Mouse (Mus musculus) monocyte, adult 5-6 weeks (primary cell): ENCODE measurements around the gene Lyst. TPM values are rescaled to one million over a fixed set of nuclear protein-coding genes. Genes with fewer than 3 reads are reported as not detected.

ENCODE experiments used
- ATAC-seq: fragments of 153-309, 156-312 bp; replicated peaks from 2 replicates; pipeline ENCODE4 v1.8.0; 2017; ENCODE audit warnings: mild to moderate bottlenecking; ENCODE audit not compliant: low TSS enrichment, insufficient number of reproducible peaks, severe bottlenecking, poor library complexity, low FRiP score
- total RNA-seq: library from RNA; stranded (forward); fragments of 200-1000, 200-491, 200-594 nt; gene quantifications from 3 replicates; pipeline ENCODE4 v1.2.3, GENCODE M21; 2017

The Lyst gene
- total RNA-seq, 1 experiment from 2014 or later = 73.5 TPM

DNA sequence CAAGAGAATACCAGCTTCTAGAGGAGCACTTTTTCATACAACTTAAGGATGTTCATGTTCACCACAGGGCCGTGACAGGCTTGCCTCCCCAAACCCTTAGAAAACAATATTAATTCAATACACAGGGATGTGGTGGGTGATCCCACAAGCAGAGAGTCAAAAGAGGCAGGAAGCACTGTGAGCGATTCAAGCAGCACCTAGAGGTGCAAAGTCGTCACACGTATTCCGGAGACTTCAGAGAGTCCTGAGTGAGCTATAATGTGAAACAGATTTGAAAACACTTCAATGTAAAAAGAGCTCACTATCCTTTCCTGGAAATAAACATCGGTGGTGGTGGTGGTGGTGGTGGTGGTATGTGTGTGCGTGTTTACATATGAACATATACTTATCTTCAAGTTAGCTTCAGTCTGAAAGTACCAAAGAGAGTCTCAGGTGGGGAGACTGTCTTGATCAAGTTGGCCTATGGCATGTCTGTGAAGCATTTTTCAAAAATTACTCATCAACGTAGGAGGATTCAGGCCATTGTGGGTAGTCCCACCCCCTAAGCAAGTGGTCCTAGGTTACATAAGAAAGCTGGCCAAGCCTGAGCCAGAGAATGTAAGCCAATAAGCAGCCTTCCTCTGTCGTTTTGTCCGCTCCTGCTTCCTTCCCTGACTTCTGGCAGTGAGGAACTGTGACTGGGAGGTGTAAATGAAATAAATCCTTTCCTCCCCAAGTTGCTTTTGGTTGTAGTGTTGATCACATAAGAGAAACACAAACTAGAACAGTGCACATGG lies 17.9 kb upstream of the Lyst start:
- ATAC-seq = no peak

DNA sequence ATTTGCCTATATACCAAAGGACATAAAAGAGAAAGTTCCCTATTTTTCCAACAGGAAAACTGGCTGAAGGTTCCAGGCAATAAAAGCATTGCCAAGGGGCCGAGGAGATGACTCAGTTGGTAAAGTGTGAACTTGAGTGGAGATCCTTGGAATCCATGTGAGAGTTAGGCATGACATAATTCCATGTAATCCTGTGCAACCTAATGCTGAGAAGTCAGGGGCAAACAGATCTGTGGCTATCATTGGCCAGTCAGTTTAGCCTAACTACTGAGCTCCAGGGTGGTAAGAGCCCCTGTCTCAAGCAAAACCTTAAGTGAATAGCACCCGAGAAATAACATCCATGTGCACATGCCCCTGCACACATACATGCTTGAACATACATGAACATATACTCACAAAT lies 17.3 kb upstream of the Lyst start:
- no peak for ATAC-seq

DNA sequence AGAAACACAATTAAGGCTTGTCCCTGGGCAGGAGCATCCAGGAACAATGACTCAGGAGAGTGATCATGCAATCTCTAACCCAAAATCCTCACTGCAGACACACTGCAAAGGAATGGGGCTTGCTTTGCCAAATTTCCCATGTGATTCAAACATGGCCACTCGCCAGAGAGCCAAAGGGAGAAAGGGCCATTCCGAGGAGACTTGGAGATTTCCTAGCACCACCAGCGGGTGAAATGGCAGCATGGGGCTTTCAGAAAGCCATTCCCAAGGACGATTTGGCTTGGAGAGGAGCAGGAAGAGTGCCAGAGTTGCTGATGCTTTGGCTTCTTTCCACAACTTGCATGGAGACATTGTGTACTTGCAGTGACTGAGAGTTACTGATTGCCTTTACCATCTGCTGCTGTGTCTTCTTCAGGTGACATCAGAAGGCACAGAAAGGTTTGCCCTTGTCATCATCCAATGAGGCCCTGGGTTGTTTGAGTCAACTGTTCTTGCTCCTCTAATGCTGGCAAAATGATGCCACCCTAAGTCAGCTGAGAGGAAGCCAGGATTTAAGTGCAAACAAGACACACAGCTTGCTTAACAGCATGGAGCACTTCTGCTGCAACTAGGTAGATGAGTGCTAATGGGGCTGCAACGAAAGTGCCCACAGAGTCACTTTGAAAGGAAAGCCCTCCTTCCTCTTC lies 16.5 kb upstream of the Lyst start:
- ATAC-seq = no peak

DNA sequence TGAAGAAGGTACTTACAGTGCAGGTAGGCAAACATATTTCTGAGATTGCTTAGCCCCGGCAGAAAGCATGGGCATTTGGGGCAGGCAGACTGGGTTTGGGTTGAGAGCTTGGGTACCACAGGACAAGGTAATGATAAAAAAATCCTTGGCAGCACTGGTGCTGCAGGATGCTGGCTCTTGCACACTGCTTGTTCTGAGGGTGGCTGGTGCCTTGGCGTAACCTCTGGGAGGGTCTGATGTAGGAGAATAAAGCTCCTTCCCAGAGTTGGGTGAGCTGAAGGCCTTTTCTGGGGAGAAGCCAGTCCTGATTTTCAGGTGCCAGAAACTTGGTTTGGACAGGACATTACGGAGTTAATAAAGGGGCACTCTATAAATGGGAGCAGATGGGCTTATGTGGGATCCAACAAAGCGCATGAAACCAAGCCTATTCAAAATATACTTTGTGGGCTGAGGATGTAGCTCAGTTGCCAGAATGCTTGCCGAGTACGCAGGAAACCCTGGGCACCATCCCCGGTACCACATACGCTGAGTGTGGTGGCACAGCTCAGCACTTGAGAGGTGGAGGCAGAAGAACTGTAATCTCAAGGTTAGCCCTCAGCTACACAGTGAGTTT lies 15.8 kb upstream of the Lyst start:
- no peak for ATAC-seq

DNA sequence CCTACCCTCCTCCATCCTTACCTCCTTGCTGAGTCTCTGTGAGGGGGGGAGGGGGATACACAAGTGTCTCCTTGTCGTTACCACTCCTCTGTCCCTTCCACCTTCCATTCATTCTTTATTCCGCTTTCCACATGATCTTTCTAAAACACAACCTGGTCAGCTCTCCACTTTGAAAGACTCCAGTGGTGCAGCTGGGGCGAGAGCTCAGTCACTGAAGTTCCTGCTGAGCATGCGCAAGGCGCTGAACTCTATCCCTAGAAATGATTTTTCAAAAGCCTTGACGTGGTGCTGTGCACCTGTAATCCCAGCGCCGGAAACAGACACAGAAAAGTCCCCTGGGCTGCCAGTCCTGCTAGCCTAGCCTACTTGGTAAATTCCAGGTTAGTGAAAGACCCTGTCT lies 15.1 kb upstream of the Lyst start:
- no peak for ATAC-seq

DNA sequence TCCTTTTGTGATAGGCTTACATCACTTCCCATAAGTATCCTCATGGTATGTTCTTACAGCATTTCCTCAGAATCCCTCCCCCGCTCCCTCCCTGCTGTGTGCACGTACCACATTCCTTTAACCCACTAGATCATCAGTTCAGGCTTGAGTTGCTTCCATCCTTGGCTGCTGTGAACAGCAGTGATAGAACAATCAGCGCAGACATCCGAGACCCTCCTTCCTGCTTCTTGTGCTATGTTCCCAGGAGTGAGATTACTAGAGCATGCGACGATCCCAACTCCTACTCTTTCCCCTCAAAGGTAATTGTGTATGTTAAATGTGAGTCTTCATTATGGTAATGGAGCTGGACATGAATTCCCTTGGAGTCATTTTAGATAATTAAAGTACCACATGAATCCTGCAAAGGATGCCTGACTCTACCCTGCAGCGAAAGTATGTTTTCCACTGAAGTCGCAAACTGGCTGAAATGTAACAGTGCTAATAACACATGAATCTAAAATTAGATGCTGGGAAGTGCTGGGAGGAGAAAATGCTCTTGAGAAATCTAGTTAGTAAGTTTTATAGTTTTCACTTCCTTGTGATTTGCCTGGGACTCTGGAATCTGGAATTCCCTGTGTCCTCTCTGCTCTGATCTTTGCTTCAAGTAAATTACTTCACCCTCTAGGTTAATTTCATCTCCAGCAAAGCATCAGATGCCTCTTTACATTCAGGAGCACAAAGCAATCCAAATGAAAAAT lies 13.6 kb upstream of the Lyst start:
- ATAC-seq = no peak

DNA sequence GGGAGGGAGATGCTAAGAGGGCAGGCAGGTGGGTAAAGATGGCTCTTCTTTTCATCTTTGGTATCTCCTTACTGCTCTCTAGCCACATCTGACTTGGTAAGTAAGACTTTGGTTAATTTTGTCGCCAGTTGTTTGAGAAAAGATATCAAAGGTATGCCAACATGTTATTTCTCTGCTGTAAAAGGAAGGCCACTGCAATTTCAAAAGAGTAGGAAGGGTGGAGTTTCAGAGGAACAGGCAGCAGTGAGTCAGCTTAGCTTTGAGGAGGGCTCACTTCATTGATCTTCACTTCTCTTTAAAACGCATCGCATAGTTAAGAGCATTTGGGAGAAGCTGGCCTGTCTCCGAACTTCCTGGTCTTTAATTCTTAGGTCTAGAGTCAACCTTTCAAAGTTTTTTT lies 8.2 kb upstream of the Lyst start:
- peak; percentile 66; the same call in 1 of the 2 replicates for ATAC-seq

DNA sequence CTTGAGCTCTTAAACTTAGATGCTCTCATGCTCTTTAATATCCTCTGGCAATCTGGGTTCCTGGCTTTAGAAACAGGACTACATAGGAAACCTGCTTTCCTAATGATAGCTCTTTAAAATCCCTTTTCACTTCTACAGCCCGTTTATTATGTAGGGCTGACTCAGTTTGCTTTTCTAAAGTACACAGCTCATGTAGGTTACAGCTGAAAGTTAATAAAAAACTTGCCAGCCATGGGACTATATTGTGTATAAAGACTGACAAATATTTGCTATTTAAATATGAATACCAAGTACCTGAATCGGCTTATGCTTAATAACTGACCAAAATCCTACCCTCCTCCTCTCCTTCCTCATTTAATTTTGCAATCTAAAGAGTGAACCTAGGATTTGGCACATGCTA lies 6.7 kb upstream of the Lyst start:
- ATAC-seq = no peak

DNA sequence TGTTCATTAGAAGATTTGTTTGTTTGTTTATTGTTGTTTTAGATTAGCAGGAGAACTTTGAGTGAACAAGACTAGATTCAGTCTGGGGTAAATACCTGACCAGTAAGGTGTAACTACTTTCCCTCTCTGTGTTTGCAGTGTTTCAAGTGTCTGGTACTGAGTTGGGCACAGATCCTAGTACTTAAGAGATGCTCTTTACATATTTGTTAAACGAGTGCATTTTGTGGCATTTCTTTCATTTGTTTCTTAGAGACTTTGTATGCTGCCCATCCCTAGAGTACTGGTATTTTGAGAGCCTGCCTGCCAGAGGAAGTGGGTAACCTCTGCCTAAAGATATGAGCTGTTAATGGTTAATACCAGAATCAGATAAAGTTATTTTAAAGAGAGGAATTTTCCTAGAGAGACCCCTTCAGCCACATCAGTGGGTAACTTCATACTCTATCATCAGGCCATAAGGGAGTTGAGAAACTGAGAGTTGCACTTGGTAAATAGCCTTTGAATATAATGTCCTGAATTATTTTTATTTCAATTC lies 2.5 kb upstream of the Lyst start:
- ATAC-seq = no peak

DNA sequence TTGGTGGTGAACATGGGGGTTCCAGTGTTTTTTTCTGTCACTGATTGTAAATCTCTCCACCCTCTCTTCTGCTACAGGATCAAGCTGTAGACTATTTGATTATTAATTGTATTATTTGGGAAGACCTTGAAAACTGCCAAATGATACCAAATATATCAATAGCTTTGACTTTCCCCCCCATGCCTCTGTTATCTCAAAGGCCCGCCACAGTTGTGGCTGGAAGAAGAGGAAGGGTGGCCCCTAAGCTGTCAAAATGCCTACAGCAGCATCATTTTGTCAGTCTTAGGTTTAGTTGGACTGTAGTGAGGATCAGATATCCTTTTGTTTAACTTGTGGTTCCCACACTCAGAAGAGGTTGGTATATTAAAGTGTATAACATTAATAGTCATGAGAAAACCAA lies 1.7 kb upstream of the Lyst start:
- no peak for ATAC-seq

DNA sequence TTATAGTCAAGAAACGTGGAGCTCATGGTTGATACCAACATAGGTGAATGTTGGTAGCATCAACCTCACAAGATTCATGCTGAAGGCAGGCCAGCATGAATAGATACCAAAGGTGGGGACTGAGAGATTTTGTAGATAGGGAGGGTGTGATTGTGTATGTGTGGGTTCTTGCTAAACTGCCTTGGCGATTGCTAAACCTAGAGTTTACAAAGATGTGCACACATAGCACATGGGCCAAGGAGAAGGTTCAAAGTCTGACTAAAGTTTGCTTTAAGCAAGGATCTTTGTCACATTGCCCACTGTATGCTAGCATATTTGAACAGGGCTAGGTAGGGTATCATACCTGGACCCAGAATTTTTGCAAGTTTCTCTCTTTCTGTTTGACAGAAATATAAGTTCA lies 1.2 kb upstream of the Lyst start:
- no peak for ATAC-seq

DNA sequence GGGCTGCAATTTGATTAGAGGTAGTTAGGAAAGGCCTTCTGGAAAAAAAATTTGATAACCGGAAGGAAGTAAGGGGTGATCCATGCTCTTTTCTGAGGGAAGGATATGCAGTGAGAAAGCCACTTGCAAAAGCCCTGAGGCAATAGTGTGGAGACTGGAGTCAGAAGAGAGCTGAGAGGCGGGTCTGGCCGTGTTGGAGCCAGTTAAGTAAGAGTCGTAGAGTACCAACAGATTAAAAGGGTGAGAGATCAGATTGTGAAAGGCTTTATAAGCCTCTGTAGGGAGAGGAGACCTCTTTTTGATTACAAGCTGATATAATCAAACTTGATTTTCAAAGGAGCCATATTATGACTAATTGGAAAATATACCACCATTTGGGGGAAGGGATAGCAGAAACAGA lies 1.7 kb downstream of the Lyst start:
- no peak for ATAC-seq

DNA sequence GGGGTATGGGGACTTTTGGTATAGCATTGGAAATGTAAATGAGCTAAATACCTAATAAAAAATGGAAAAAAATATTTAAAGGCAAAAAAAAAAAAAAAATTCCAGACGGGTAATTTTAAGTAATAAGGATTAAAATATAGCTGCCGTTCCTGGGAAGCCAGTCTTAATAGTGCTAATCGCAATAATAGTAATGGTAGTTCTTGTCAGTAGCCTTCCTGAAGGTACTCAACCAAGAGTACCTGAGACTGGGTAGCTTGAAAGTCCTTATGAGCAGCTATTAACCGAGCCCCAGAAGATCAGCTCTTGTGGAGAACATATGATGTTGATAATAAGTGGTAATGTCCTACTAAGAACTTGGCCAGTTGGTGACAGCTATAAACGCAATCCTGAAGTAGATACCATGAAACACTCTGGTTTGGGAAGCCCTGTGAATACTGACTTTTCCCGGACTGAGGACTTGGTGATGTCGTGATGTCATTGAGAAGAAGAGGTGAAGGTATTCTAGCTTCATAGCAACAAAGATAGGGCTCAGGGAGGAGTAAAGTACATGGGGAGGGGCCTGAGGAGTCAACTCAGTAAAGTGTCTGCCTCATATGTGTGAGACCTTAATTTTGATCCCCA lies 6.3 kb downstream of the Lyst start:
- ATAC-seq = no peak

DNA sequence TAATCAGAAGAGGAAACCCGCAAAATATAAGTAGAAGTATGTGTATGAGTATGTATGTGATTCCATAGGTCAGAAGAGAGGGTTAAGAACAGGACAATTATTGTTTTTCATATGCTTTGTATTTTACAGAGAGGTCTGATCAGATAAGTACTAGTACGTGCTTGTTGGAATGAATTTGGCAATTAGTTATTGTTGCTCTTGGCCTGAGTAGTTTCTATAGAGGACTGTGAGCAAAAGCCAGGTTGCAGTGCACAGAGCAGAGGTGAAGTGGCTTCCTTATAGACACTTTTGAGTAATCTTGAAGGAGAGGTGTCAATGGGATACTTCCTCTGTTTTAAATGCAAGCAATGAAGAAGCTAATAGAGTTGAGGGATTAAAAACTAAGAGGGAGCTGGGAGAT lies 7.7 kb downstream of the Lyst start:
- no peak for ATAC-seq

DNA sequence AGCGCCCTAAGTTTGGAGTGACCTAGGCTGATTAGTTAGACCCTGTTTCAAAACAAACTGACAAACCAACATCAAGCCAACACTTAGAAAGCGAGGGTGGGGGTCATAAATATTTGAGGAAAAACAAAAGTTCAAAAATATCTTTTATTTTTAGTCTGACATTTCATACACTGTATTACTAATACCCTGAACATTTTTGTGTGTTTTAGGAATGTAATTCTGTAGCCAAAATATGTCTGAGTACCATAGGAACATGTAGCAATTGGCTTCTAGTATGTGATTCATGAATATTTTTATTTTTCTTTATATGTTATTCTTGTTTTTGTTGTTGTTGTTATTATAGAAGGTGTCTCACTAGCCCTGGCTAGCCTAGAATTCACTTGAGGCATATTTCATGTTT lies 11.2 kb downstream of the Lyst start:
- ATAC-seq = no peak

DNA sequence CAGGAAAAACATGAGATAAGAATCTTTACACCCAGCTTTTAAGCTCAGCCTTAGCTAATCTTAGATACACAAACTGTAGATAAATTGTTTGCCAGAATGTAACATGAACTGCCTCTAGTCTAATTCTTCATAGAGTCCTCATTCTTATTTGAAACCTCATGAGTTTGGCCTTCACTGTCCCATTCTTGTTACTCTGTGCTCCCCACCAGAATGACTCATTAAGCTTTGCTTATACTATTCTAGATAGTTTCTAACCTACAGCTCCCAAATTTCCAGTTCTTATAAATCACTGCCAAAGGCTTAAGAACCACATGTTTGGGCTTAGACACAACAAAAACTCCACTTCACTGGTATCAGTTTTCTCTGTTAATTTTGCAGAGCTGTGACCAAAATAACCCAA lies 16.0 kb downstream of the Lyst start:
- no peak for ATAC-seq

DNA sequence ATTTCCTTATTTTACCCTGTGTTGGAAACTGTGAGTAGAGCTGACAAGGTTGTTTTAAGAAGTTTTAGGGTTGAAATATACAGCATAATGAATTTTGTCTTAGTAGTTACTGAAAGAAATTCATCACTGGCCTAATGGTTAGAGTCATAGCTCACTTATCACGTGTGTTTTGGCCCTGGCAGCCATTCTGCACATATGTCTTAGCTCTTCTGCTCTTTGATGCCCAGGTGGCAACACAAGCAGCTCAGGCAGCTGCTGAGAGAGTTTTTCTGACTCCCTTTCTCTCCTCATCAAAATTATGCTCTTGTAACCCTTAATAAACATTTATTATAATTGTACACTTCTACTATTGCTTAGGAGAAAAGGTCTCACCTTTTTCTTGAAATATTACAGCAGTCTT lies 18.1 kb downstream of the Lyst start:
- ATAC-seq = no peak

DNA sequence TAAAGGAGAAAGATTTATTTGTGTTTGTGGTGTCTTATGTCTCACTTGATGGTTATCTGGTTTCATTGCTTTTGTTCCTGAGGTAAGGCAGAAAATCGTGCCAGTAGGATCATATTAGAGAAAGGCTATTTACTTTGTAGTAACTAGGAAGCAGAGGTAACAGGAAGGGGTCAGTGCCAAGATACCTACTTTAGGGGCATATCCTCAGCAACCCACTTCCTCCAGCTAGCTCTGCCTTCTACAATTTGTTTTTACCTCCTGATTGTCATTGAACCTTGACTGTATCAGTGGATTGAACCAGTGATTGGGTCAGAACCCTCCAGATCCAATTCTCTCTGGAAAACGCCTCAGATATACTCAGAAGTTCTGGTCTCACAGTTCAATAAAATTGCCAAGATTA lies 19.5 kb downstream of the Lyst start:
- ATAC-seq = no peak

DNA sequence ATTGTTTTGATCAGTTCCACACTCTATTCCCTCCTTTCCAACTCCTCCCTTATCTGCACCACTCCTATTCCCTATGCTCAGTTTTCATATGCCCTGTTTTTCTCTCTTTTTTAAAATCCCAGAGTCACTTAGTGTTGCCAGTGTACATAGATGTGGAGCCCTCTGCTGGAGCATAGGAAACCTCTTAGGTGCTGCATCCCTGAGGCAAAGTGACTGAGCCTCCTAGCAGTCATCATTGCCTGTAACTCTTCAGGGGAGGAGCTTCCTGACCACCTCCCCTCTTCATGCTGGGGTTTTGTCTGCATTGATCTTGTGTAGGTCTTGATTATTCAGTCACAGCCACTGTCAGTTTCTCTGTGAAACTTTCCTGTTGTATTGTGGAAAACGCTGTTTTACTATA lies 22.7 kb downstream of the Lyst start:
- 0 out of 2 replicates have a peak, but pooled peaks have one; percentile 47 for ATAC-seq
